Mouse (Mus musculus) common myeloid progenitor, adult 5-6 weeks (primary cell): ENCODE measurements around the gene Ppp1r26. TPM values are rescaled to one million over a fixed set of nuclear protein-coding genes. Genes with fewer than 3 reads are reported as not detected.

Experiments used
- ATAC-seq: replicated peaks from 2 replicates; pipeline ENCODE4 v1.8.0; 2016; ENCODE audit warnings: low read depth, mild to moderate bottlenecking, moderate TSS enrichment, inconsistent platforms; ENCODE audit not compliant: poor library complexity, severe bottlenecking
- total RNA-seq: library from RNA; stranded (forward); fragments of 200-1000, 187-1606 nt; gene quantifications from 2 replicates; pipeline ENCODE4 v1.2.3, GENCODE M21; 2017

Ppp1r26 gene
- total RNA-seq, 1 experiment from 2014 or later, result 5.0 TPM

GRCm38 (mm10) chr2:28495207-28495756 lies 48.7 kb downstream of the Ppp1r26 start:
- peak; percentile 83 for ATAC-seq

- ATAC-seq, result no peak
Observed at GRCm38 (mm10) chr2:28495801-28496595, 49.4 kb downstream of the Ppp1r26 start.

- ATAC-seq, result no peak
Observed at GRCm38 (mm10) chr2:28496671-28497070, 50.1 kb downstream of the Ppp1r26 start, which contains the start of gene Gbgt1. Gbgt1 (plus strand) TSS chr2:28496891.

GRCm38 (mm10) chr2:28497561-28497960 lies 51.0 kb downstream of the Ppp1r26 start:
- ATAC-seq, result no peak

GRCm38 (mm10) chr2:28498431-28498830 lies 51.8 kb downstream of the Ppp1r26 start:
- ATAC-seq, result peak; percentile 33; the same call in 1 of the 2 replicates

GRCm38 (mm10) chr2:28502987-28503386 lies 56.4 kb downstream of the Ppp1r26 start:
- ATAC-seq, result no peak

GRCm38 (mm10) chr2:28504676-28505075 lies 58.1 kb downstream of the Ppp1r26 start:
- ATAC-seq, result no peak

Other genes with a start within 250 kb of the Ppp1r26 start
- gene 1700007K13Rik, start 19.5 kb downstream of the Ppp1r26 start, total RNA-seq, result not detected in 2 replicates
- 33.2 and 35.2 TPM in 2 replicates for gene Mrps2, start 21.3 kb downstream of the Ppp1r26 start, total RNA-seq
- not detected in 2 replicates for gene Gbgt1, start 50.1 kb downstream of the Ppp1r26 start, total RNA-seq
- not detected in 2 replicates for gene Gm10134, start 59.3 kb downstream of the Ppp1r26 start, total RNA-seq
- 3.7 and 4.3 TPM in 2 replicates for gene Ralgds, start 66.3 kb downstream of the Ppp1r26 start, total RNA-seq
- gene Cel, start 116.6 kb downstream of the Ppp1r26 start, total RNA-seq, result not detected in 2 replicates
- gene Gtf3c5, start 137.0 kb downstream of the Ppp1r26 start, total RNA-seq, result 9.7 and 19.0 TPM in 2 replicates
- gene Gfi1b, start 175.2 kb downstream of the Ppp1r26 start, total RNA-seq, result 29.5 and 30.7 TPM in 2 replicates
- 14.5 and 18.7 TPM in 2 replicates for gene Tsc1, start 194.4 kb downstream of the Ppp1r26 start, total RNA-seq